Mouse (Mus musculus) heart, embryonic 12.5 days (tissue): ENCODE data around the gene Smim20. TPM values are rescaled to one million over a fixed set of nuclear protein-coding genes. Genes with fewer than 3 reads are reported as not detected.
A peak's percentile ranks its signal among the peaks of the same experiment; 100 is the strongest.

ENCODE experiments used
- ATAC-seq: fragments of 200-750 bp; cut with Nextera tagmentation; 2 replicates; pipeline ENCODE4 v1.8.0; 2017; ENCODE audit warnings: moderate TSS enrichment, moderate library complexity; ENCODE audit not compliant: insufficient number of reproducible peaks, low FRiP score
- H3K27ac ChIP-seq: fragments of 300-500 bp; sonication (generic); 2 replicates; pipeline ENCODE4 v1.5.1; 2016; ENCODE audit warnings: mild to moderate bottlenecking, moderate library complexity; ENCODE audit not compliant: poor library complexity, severe bottlenecking
- H3K27me3 ChIP-seq: fragments of 300-500 bp; sonication (generic); replicated peaks from 2 replicates; pipeline ENCODE4 v1.6.1; 2016; ENCODE audit warnings: mild to moderate bottlenecking, moderate library complexity
- H3K36me3 ChIP-seq: fragments of 300-500 bp; sonication (generic); 2 replicates; pipeline ENCODE4 v1.6.1; 2016; ENCODE audit warnings: mild to moderate bottlenecking, moderate library complexity
- H3K4me1 ChIP-seq: fragments of 300-500 bp; sonication (generic); replicated peaks from 2 replicates; pipeline ENCODE4 v1.6.1; 2016; ENCODE audit warnings: mild to moderate bottlenecking
- H3K4me2 ChIP-seq: fragments of 300-500 bp; sonication (generic); 2 replicates; pipeline ENCODE4 v1.6.1; 2016; ENCODE audit warnings: mild to moderate bottlenecking, moderate library complexity
- H3K4me3 ChIP-seq: fragments of 300-500 bp; sonication (generic); 2 replicates; pipeline ENCODE4 v1.5.1; 2016; ENCODE audit warnings: mild to moderate bottlenecking
- H3K9ac ChIP-seq: fragments of 300-500 bp; sonication (generic); 2 replicates; pipeline ENCODE4 v1.6.1; 2016; ENCODE audit warnings: mild to moderate bottlenecking, moderate library complexity
- H3K9me3 ChIP-seq: fragments of 300-500 bp; sonication (generic); replicated peaks from 2 replicates; pipeline ENCODE4 v1.6.1; 2016; ENCODE audit warnings: mild to moderate bottlenecking, moderate library complexity
- WGBS: fragments of 180-500 bp; shearing (Covaris S2); methylation state at CpG from one replicate; pipeline ENCODE4 v1.1.7; 2016; 5-methylcytosine and 5-hydroxymethylcytosine counted together
- polyA plus RNA-seq: library from polyadenylated mRNA; unstranded; fragments of >200 nt; fragmentation: Nextera tagmentation; extraction: Ambion mirVana; gene quantifications from 2 replicates; pipeline ENCODE4 v1.2.1, GENCODE M21; 2016

Gene Smim20
- 141 and 153 TPM in 2 replicates for polyA plus RNA-seq

GRCm38 (mm10) chr5:53266931-53267853 lies at the start of gene Smim20:
TSS of gene Smim20 (plus strand) at chr5:53267083.
- peak; percentile 96 for ATAC-seq
- H3K36me3 ChIP-seq, result no peaks in the 10 kb centered on the region
- H3K4me2 ChIP-seq, result peak within 1 kb of the TSS; percentile 86
- H3K4me3 ChIP-seq, result peak within 1 kb of the TSS; percentile 80
- no peaks in the 10 kb centered on the region for H3K9me3 ChIP-seq
- peak within 1 kb of the TSS; percentile 78 for H3K9ac ChIP-seq
- peak within 1 kb of the TSS; percentile 88 for H3K27ac ChIP-seq
- 11% methylated on average over 53 of the region's 53 CpGs for WGBS
- H3K27me3 ChIP-seq, result no peaks in the 10 kb centered on the region
- H3K4me1 ChIP-seq, result peaks cover 36% of the 10 kb centered on the region

GRCm38 (mm10) chr5:53225434-53225833 lies 41.4 kb upstream of the Smim20 start:
- no peak overlapping the region for H3K27ac ChIP-seq
- H3K27me3 ChIP-seq, result no peaks in the 10 kb centered on the region
- no peak for ATAC-seq
- no peaks in the 10 kb centered on the region for H3K36me3 ChIP-seq
- H3K4me1 ChIP-seq, result peaks cover 6% of the 10 kb centered on the region; the same call in 1 of the 2 replicates
- WGBS, result 82% methylated on average over 13 of the region's 13 CpGs
- H3K9ac ChIP-seq, result no peak overlapping the region
- no peaks in the 10 kb centered on the region for H3K9me3 ChIP-seq
- no peak overlapping the region for H3K4me2 ChIP-seq
- no peak overlapping the region for H3K4me3 ChIP-seq

GRCm38 (mm10) chr5:53230560-53230959 lies 36.3 kb upstream of the Smim20 start:
- no peak overlapping the region for H3K4me3 ChIP-seq
- WGBS, result 55% methylated on average over 4 of the region's 4 CpGs
- ATAC-seq, result no peak
- no peak overlapping the region for H3K27ac ChIP-seq
- no peaks in the 10 kb centered on the region for H3K27me3 ChIP-seq
- no peaks in the 10 kb centered on the region for H3K9me3 ChIP-seq
- no peak overlapping the region for H3K9ac ChIP-seq
- H3K4me1 ChIP-seq, result peaks cover 4% of the 10 kb centered on the region
- no peaks in the 10 kb centered on the region for H3K36me3 ChIP-seq
- H3K4me2 ChIP-seq, result no peak overlapping the region

GRCm38 (mm10) chr5:53235551-53235950 lies 31.3 kb upstream of the Smim20 start:
- ATAC-seq, result peak; percentile 68; the same call in 1 of the 2 replicates
- Histone ChIP-seq H3K9ac (no peak overlapping the region), H3K9me3 (no peaks in the 10 kb centered on the region), H3K27me3 (no peaks in the 10 kb centered on the region), H3K36me3 (no peaks in the 10 kb centered on the region), H3K4me2 (no peak overlapping the region), H3K4me1 (peaks cover 15% of the 10 kb centered on the region), H3K4me3 (no peak overlapping the region), H3K27ac (peak overlapping the region; percentile 74)
- 10% methylated on average over 4 of the region's 4 CpGs for WGBS

- Histone ChIP-seq H3K9ac (no peak overlapping the region), H3K9me3 (no peaks in the 10 kb centered on the region), H3K36me3 (no peaks in the 10 kb centered on the region), H3K4me2 (no peak overlapping the region; the same call in 1 of the 2 replicates), H3K27me3 (no peaks in the 10 kb centered on the region), H3K4me3 (no peak overlapping the region), H3K4me1 (peaks cover 20% of the 10 kb centered on the region), H3K27ac (peak overlapping the region; percentile 74; the same call in 1 of the 2 replicates)
- ATAC-seq, result peak; percentile 73; the same call in 1 of the 2 replicates
- WGBS, result 9% methylated on average over 5 of the region's 5 CpGs
These were observed 30.7 kb upstream of the Smim20 start for GRCm38 (mm10) chr5:53236136-53236535.

- Histone ChIP-seq H3K4me3 (no peak overlapping the region), H3K36me3 (no peaks in the 10 kb centered on the region), H3K4me1 (peaks cover 23% of the 10 kb centered on the region), H3K27me3 (no peaks in the 10 kb centered on the region), H3K27ac (no peak overlapping the region), H3K9ac (no peak overlapping the region), H3K9me3 (no peaks in the 10 kb centered on the region), H3K4me2 (no peak overlapping the region)
- WGBS, result 85% methylated on average over 7 of the region's 8 CpGs
- no peak for ATAC-seq
These were observed 30.1 kb upstream of the Smim20 start for GRCm38 (mm10) chr5:53236749-53237148.

GRCm38 (mm10) chr5:53238761-53239160 lies 28.1 kb upstream of the Smim20 start:
- Histone ChIP-seq H3K4me2 (no peak overlapping the region), H3K4me1 (peaks cover 23% of the 10 kb centered on the region), H3K4me3 (no peak overlapping the region), H3K9me3 (no peaks in the 10 kb centered on the region), H3K36me3 (no peaks in the 10 kb centered on the region), H3K9ac (no peak overlapping the region), H3K27me3 (no peaks in the 10 kb centered on the region), H3K27ac (no peak overlapping the region)
- ATAC-seq, result no peak
- WGBS, result 78% methylated on average over 7 of the region's 7 CpGs

- H3K36me3 ChIP-seq, result no peaks in the 10 kb centered on the region
- no peaks in the 10 kb centered on the region for H3K27me3 ChIP-seq
- H3K4me3 ChIP-seq, result no peak overlapping the region
- WGBS, result 84% methylated on average over 7 of the region's 7 CpGs
- no peak overlapping the region for H3K27ac ChIP-seq
- H3K9ac ChIP-seq, result no peak overlapping the region
- ATAC-seq, result no peak
- no peaks in the 10 kb centered on the region for H3K9me3 ChIP-seq
- H3K4me2 ChIP-seq, result no peak overlapping the region
- H3K4me1 ChIP-seq, result peaks cover 23% of the 10 kb centered on the region
These were observed 27.7 kb upstream of the Smim20 start for GRCm38 (mm10) chr5:53239189-53239588.

- H3K27me3 ChIP-seq, result no peaks in the 10 kb centered on the region
- WGBS, result 40% methylated on average over 11 of the region's 11 CpGs
- H3K27ac ChIP-seq, result no peak overlapping the region
- no peak for ATAC-seq
- no peak overlapping the region for H3K4me3 ChIP-seq
- peaks cover 23% of the 10 kb centered on the region for H3K4me1 ChIP-seq
- no peaks in the 10 kb centered on the region for H3K36me3 ChIP-seq
- H3K9ac ChIP-seq, result no peak overlapping the region
- no peak overlapping the region for H3K4me2 ChIP-seq
- H3K9me3 ChIP-seq, result no peaks in the 10 kb centered on the region
These were observed 26.9 kb upstream of the Smim20 start for GRCm38 (mm10) chr5:53239831-53240440.

- Histone ChIP-seq H3K4me1 (peaks cover 18% of the 10 kb centered on the region), H3K9ac (no peak overlapping the region), H3K4me3 (no peak overlapping the region), H3K27ac (no peak overlapping the region), H3K27me3 (no peaks in the 10 kb centered on the region), H3K36me3 (no peaks in the 10 kb centered on the region), H3K4me2 (no peak overlapping the region), H3K9me3 (no peaks in the 10 kb centered on the region)
- ATAC-seq, result no peak
- WGBS, result 54% methylated on average over 2 of the region's 2 CpGs
These were observed 25.8 kb upstream of the Smim20 start for GRCm38 (mm10) chr5:53241109-53241508.

- H3K9me3 ChIP-seq, result no peaks in the 10 kb centered on the region
- H3K36me3 ChIP-seq, result no peaks in the 10 kb centered on the region
- 60% methylated on average over 5 of the region's 5 CpGs for WGBS
- no peak for ATAC-seq
- no peak overlapping the region for H3K4me3 ChIP-seq
- H3K4me2 ChIP-seq, result no peak overlapping the region
- H3K27ac ChIP-seq, result no peak overlapping the region
- peaks cover 18% of the 10 kb centered on the region for H3K4me1 ChIP-seq
- H3K9ac ChIP-seq, result no peak overlapping the region
- H3K27me3 ChIP-seq, result no peaks in the 10 kb centered on the region
These were observed 24.9 kb upstream of the Smim20 start for GRCm38 (mm10) chr5:53241963-53242362.
